Mouse (Mus musculus): ENCODE measurements at regions not wholly inside any gene's neighbourhood (a gene's known extent, or its start where the extent isn't known, plus 50 kb on each side); places are given as distances from the start of the nearest gene placed in this dataset.

- TF ChIP-seq CTCF (IDR thresholded peaks at IDR 0.05; ENCODE audit: low read depth, low read length) = no peak
- TF ChIP-seq POLR2A (IDR thresholded peaks at IDR 0.05; ENCODE audit: borderline replicate concordance, low read depth, low read length) = no peak
Measured at GRCm38 (mm10) chr3:52638816-52639215, 370.7 kb downstream of the Foxo1 start.

Measured in bone marrow macrophage, adult 2 months (primary cell).